Mouse (Mus musculus) heart, postnatal 4 days (tissue): ENCODE results near the gene Gstp3. TPM values are rescaled to one million over a fixed set of nuclear protein-coding genes. Genes with fewer than 3 reads are reported as not detected.
A peak's percentile ranks its signal among the peaks of the same experiment; 100 is the strongest.

Source experiments
- DNase-seq: peaks from one replicate; pipeline ENCODE4 v3.0.0; 2021
- total RNA-seq, 2 experiments: library from RNA; stranded (reverse); gene quantifications; 2 replicates each; pipeline ENCODE4 v1.2.3; 2021

The Gstp3 gene
- not detected for total RNA-seq

DNA sequence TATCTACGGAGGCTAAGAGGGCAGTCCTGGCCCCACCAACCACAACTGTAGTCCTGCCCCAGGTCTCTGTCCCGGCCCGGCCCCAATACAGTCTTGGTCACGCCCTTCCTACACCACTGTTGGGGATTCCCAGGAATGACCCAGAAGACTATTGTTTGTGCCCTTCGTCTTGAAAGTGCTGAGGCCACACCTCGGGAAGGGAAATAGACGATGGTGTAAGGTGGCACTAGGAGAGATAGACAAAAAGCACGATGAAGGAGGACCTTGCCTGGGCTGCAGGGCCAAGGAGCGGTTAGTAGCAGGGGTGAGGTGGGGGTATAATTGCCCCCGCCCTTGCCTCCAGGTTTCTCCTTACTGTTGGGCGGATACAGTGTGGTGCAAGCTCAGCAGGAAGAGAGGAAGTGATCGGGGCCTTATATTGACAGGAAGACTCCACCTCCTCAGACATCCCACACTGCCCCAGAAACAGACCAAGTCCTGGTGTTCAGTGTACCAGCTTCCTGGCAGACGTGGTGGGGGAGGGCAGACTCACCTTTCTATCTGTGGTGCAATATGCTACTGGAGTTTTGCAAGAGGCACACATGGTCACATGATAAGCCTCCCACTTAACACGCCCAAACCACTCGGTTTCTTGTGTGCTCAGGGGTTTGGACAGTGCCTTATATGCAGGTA lies at the start of gene Gstp3:
TSS of gene Gstp3 (minus strand) at position 501 of the 672 bp plus-strand sequence.
- no peak for DNase-seq

DNA sequence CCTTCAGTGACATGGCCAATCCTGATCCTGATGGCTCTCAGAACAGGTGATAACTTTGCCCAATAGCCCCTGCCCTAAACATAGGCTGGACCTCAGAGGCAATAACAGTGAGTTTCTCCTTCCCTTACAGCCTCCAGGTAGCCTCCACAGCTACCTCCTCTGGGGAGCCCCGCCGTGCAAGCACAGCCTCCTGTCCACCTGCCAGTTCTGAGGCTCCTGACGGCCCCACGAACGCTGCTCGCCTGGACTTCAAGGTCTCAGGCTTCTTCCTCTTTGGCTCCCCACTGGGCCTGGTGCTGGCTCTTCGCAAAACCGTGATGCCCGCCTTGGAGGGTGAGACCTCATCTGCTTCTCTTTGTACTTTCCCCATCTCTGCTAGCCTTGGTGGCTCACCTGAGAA lies 49.2 kb upstream of the Gstp3 start:
- DNase-seq = no peak

DNA sequence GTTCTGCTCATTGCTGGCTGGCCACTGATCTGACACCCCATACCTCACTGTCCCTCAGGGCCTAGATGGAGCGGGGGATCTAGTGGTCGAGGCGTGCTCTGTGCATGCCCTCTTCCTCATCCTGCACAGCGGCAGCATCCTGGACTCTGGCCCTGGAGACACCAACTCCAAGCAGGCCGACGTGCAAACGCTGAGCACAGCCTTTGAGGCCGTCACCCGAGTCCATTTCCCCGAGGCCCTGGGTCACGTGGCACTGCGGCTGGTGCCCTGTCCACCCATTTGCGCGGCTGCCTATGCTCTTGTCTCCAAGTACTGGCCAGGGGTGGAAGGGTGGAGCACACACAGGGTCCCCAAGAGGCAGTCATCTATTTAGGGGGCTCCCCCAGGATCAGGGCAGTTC lies 47.3 kb upstream of the Gstp3 start:
- DNase-seq = no peak

DNA sequence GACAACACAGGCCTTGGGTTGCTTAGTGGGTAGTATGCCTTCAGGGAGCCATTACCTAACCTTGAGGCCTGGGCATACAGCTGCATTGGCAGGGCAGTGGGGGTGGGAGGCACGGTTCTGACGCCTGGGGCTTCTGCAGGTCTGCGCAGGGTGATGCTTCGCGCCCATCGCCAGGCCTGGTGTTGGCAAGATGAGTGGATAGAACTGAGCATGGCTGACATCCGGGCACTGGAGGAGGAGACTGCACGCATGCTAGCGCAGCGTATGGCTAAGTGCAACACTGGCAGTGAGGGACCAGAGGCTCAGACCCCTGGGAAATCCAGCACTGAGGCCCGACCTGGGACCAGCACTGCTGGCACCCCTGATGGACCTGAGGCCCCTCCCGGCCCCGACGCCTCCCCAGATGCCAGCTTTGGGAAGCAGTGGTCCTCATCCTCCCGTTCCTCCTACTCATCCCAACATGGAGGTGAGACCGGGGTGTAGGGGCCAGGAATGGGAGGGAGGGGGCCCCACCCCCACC lies 45.4 kb upstream of the Gstp3 start:
- DNase-seq = no peak

DNA sequence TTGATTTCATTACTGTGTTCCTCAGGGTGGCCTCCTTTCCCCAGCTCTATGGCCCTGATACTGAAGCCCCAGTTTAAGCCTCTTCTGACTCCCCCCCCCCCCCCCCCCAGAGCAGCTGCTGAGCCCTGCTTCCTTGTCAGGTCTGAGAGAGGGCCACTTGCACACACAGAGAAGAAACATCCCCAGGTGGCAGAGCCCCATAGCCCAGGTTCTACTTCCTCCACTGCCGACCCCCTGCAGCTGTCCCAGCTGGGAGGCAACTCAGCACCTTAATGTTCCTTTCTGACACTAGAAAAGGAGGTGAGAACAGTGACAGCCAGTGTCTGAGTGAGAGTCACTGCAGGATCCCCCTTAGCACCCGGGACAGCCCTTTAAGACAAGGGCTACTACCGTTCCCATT lies 44.4 kb upstream of the Gstp3 start:
- no peak for DNase-seq

DNA sequence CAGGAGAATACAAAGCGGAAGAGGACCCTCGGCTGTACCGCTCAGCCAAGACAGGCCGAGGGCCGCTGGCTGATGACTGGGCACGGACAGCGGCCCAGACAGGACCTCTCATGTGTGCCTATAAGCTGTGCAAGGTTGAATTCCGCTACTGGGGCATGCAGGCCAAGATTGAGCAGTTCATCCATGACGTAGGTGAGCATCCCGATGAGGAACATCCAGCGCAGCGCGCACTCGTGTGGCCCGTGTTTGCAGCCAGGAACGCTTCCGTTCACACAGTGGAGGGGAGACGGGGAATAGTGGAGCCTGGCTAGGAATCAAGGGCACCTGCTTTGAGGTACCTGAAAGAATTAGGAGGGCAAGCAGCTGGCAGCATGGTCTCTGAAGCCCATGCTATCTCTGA lies 43.9 kb upstream of the Gstp3 start:
- no peak for DNase-seq

DNA sequence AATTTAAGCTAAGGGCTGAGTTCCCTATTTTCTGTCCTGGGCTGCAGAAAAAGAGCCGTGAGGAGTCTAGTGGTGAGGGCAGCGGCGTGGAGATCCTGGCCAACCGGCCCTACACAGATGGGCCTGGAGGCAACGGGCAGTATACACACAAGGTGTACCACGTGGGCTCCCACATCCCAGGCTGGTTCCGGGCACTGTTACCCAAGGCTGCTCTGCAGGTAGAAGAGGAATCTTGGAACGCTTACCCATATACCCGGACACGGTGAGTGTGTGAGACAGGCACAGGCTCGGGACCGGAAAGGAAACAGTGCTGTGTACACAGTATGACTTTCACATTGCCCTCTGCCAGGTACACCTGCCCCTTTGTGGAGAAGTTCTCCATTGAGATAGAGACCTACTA lies 43.3 kb upstream of the Gstp3 start:
- DNase-seq = no peak

DNA sequence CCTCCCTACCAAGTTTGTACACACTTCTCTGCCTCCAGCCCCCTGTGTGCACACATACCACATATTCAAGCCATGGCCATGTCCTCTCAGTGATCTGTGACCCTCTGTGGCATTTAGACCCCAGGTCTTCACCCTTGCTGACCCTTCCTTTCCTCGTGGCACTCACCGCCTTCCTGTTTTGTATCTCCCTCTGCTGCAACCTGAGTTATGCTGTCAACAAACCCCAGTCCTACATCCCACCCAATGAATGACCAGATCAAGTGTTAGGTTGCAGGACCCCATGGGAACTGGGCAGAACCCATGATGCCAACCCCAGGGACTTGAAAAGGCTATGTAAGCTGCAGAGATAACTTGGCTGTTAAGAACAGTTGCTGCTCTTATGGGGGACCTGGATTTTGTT lies 42.7 kb upstream of the Gstp3 start:
- DNase-seq = no peak

DNA sequence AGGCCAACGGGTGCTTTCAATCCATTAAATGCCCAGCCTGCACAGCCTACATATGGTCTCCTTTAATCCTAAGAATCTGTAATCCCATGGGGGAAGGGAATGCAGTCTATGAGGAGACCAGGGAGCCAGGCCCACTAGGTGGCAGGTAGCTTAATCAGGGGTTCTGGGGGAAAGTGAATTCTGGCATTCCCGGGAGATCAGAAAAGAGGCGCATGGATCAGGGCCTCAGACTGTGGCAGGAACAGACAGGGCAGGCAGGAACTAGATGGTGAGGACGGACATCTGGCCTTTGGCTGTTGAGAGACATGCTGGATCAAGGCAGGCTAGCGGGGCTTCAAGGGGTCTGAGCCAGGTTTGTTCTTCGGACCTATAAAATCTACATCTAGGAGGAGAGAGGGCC lies 42.1 kb upstream of the Gstp3 start:
- DNase-seq = no peak

DNA sequence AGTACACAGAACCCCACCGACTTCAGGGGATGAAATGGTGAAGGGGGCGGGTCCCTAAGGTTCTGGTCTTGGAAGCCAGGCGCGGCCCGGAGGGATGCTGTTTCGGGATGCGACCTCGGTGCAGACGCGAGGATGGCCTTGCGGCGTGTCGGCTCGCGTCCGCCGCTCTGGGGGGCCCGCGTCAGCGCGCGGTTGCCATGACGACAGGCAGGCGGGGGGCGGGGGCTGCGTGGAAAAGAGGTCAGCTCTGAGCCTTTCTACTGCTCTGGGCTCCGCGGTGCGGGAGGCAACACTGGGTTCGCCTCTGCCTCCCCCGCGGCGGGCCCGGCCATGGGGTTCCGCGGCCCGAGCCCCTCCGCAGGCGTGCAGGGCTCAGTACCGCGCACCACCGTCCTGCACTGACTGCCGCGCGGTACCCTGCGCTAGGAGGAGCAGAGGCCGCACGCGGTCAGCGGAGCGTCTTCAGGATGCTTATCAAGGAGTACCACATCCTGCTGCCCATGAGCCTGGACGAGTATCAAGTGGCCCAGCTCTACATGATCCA lies 41.4 kb upstream of the Gstp3 start:
- DNase-seq = peak; percentile 47

DNA sequence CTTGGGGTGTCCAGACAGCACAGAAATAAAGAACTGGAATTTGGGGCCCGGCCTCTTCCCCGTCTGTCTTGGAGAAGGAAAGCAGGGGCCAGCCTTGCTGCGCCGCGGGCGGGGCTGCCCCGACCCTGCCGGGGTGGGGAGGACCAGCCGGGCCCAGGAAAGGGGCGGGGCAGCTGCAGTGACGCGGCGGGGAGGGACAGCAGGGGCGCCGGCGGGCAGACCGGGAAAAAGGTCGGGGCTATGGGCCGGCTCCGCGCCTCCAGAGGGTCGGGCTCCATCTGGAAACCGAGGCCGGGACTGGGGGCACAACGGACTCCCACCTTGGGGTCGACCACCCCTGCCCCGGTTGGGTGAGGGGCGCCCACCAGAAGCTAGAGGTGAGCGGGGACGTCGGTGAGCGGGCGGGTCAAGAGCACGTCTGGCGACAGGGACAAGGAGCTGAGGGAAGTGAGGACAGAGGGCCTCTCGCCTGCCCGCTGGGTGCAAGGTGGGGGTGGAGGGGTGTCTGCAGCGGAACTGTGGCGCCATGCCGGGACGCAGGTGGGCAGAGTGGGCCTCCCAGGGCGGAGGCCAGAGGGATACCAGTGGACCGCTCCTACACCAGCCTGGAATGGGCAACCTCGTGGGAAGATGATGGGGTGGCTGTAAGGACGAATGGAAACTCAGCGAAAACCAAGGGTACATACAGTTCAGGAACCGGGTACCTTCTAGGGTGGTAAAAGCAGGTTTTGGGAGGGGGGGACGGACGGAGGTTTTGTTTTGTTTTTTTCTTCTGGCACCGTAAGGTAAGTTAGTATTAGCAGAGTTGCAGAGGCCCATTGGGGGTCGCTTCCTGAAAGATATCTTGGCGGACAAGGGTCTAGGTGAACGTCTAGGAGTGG lies 40.7 kb upstream of the Gstp3 start, which contains the start of gene Pitpnm1:
TSS of gene Pitpnm1 (plus strand) at position 162 of the 881 bp plus-strand sequence.
- peak; percentile 82 for DNase-seq

DNA sequence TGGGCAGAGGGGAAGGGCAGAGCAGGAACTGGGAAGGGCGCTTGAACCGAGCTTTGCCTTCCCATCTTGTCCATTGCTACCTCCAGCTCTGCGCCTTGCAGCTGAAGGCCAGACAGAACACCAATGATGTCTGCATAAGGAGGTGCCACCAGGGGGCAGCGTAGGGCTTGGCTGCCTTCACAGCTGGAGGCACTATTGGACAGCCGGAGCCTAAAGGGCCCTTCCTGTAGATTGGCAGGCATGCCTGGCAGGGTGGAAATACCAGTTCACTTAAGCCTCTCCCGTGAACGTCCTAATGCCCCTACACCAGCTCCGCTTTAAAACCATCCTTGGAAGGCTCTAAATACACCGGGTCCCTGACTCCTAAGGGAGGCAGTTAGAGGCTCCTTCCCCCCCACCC lies 39.7 kb upstream of the Gstp3 start:
- DNase-seq = peak; percentile 95

DNA sequence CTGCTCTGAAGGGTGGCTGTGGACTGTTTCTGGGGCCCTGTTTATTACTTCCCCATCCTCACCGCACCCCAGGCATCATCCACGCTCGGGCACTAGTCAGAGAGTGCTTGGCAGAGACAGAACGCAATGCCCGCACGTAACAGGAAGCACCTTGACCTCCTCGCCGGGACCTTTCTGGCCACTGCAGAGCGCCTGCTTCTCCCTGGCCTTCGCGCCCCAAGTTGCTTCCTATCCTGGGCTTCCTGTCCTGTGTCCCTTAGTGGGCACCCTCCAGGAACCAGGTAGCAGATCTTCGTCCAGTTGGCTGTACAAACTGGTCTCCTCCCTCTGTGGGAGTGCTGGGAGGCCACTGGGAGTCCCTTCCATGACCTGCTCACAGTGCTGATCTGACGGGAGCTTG lies 39.1 kb upstream of the Gstp3 start:
- DNase-seq = no peak

DNA sequence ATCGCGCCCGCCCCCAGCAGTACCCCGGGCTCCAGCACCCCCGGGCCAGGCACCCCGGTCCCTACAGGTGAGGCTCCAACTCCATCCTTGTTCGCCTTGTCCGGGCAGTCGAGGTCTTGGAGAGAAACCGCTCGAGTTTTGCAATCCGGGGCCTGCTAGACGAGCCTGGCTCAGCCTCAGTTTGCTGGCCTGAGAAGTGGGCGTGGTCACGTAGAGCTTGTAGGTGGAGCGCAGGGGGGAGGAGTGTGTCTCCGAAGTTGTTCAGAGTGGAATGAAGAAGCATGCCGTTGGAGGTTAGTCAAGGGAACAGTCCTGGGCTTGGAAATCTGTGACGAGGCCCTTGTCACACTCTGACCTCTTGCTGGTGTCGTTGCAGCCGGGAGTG lies 38.1 kb upstream of the Gstp3 start:
- DNase-seq = no peak

DNA sequence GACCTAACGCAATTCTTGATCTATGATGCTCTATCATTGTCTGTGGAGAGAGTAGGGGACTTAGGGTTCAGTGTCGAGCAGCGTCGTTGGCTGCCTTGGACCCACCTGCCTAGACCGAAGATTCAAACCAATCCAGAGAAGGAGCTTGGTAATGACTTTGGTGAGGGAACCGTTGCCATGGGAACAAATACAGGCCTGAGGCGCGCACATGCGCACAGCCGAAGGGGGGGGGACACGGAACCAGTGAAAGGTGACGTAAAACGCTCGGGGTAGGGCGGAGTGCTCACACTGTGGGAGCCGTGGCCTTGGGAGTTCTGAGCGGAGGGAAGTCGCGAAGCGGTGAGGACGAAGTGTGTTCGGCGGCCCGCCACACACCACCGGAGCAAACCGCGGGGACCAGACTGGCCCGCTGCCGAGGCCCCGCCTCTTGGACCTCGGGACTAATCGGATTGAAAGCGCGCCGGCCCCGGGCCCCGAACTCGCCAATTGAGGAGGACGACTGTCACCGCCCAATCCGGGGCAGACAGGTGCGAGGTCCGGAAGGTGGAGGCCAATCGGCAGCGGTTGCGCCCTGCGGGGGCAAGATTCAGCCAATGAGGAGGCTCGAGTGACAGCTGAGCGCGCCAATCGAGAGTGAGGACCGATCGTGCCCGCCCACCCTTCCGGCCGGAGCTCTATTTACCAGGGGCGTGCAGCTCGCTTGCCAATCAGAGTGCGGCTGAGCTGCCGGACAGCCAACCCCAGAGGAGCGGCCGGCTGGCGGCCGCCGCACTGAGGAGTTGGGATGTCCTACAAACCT lies 37.5 kb upstream of the Gstp3 start, which contains the start of gene Cdk2ap2:
TSS of gene Cdk2ap2 (plus strand) at position 541 of the 799 bp plus-strand sequence.
- DNase-seq = peak; percentile 100

DNA sequence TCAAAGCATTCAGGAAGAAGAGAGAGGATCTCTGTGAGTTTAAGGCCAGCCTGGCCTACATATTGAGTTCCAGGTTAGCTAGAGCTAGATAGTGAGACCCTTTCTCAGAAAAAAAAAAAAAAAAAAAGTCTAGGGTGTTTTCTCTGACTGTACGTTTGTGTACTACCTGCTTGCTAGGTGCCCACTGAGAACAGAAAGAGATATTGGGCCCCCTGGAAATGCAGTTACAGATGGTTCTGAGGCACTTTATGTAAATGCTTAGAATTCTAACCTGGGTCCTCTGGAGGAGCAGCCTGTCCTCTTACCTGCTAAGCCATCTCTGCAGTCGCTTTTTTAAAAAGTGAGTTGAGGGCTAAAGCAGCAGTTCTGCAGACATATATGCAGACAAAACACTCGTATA lies 36.4 kb upstream of the Gstp3 start:
- DNase-seq = no peak

DNA sequence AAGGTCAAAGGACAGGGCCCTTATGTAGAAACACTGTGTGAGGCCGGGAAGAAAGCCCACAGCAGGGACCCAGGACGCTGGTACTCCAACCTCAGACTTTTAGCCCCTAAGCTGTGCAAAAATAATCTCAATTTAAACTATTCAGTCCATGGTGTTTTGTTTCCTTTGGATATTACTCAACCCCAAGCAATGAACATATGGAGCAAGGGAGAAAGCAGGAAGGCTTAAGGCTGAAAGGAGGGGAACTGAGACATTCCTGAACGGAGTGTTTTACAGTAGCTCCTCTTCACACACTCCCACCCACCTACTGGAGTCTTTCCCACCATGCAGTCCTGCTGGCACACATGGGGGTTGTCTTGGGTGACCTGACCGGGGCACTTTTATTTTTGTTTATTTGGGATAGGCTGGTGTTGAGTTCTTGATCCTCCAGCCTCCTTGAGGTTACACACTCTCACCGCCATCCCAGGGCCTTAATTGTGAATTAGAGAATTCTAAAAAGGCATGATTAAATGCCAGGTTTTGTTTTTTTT lies 35.5 kb upstream of the Gstp3 start:
- no peak for DNase-seq

DNA sequence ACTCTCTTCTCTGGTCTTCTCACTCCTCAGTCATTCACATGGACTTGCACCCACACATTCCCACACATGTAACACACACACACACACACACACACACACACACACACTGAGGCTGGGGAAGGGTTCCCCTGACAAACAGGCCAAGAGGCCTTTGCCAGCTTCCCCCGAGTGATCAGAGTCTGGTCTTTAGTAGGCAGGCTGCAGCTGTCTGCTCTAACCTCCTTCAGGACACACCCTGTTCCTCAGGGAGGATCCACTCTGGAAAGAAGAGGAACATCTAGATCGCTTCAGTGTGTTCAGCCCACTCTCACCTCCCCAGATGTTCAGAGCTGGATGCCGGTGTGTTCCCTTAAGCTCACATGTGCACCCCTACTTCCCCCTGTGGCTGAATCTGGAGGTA lies 35.0 kb upstream of the Gstp3 start:
- DNase-seq = no peak

DNA sequence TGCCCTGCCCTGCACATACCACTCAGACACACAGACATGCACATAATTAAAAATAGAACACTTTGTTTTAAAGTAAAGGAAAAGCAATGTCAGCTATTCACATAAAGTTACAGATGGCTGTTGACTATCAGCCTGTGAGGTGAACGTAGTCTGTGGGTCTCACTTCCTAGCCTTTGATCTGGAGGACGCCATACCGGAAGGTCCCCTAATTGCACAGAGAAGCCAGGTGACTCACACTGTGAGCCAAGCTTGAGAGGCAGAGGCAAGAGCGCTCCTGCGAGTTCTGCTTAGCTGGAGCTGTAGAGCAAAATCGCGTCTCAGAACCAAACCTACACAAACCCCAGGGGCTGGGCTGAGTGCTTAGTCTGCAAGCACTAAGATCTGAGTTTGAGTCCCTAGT lies 34.4 kb upstream of the Gstp3 start:
- no peak for DNase-seq

DNA sequence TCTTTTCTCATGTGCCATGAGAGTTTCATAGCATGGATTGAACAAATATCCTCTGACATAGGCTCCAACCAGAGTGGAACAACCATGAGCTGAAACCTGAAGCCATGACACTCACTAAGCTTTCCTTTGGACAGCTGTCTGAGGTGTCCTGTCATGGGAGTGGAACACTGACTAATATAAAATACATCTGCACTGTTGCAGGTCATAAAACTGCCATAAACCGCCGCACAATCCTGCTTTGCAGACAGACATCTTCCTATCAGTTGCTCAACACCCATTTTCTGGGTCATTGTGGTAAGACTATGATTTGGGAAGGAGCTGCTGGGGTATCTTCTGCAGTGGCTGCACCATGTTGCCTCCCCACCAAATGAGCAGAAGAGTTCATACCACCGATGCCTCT lies 33.4 kb upstream of the Gstp3 start:
- no peak for DNase-seq

DNA sequence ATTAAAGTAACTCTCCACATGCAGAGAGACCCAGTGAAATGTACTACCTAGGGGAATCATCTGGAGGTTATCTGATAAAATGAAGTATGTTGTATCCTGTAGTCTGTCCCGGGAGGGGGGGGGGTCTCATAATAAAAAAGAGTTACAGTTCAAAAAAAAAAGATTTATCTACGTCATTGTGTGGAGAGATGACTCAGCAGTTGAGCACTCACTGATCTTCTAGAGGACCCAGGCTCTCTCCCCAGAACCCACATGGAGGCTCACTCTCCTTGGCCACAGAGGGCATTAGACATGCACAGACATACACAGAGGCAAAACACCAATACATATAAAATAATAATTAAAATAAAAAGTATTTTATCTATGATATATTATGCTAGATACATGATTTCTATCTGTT lies 32.0 kb upstream of the Gstp3 start:
- no peak for DNase-seq

DNA sequence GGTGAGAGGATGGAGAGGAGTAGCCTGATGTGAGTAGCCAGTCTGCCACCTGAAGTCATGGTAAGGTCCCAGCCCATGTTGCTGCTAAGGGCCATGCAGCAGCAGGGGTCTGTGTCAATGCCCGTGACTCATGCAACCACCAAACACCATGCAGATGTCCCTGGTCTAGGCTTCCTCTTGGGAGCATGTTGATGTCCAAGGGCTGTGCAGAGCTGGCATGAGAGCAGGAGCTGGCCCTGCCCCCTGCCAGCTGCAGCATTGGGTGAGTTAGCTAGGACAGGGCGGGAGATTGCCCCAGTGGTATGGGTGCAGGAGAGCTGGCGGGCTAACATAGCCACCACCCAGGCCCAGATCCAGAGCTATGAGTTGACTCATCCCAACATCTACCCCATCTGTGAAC lies 31.1 kb upstream of the Gstp3 start:
- DNase-seq = no peak
